Mouse (Mus musculus) Patski (cell line): ENCODE results near the gene Ssr4. TPM values are rescaled to one million over a fixed set of nuclear protein-coding genes. Genes with fewer than 3 reads are reported as not detected.

Experiments used
- ATAC-seq: fragments of 100-300 bp; one replicate; pipeline ENCODE4 v1.8.0; 2021
- CTCF ChIA-PET: fragments of 350-600 bp; sonication (Branson Sonifier 250); formaldehyde crosslinking; loops from one replicate; lab custom pipeline; 2022; ENCODE audit warnings: inconsistent platforms; lab: Charles Lee
- POLR2A ChIA-PET: fragments of 350-600 bp; sonication (Branson Sonifier 250); formaldehyde crosslinking; loops from one replicate; lab custom pipeline; 2022; ENCODE audit warnings: antibody characterized with exemption, inconsistent platforms; lab: Charles Lee
- DNase-seq: peaks from one replicate; pipeline ENCODE4 v3.0.0-alpha.2; 2011; ENCODE audit warnings: low read depth, low spot score
- H3K27me3 ChIP-seq: fragments of 371-371 bp; one replicate; pipeline ENCODE4 v1.5.1; 2021
- CTCF ChIP-seq: fragments of 100-300 bp; IDR thresholded peaks from one replicate; pipeline ENCODE4 v1.5.1; 2021
- in situ Hi-C: fragments of 300-500 bp; cut with MboI; formaldehyde crosslinking; loops from 3 replicates; pipeline ENCODE4 v1.11.1; 2018; ENCODE audit warnings: low pct_unique_long_range_greater_than_20kb, mixed read lengths
- polyA plus RNA-seq: library from polyadenylated mRNA; unstranded; gene quantifications from one replicate; pipeline ENCODE4 v1.2.3, GENCODE M21; 2021

The Ssr4 gene
- polyA plus RNA-seq, 1 experiment from 2014 or later: 194 TPM

DNA sequence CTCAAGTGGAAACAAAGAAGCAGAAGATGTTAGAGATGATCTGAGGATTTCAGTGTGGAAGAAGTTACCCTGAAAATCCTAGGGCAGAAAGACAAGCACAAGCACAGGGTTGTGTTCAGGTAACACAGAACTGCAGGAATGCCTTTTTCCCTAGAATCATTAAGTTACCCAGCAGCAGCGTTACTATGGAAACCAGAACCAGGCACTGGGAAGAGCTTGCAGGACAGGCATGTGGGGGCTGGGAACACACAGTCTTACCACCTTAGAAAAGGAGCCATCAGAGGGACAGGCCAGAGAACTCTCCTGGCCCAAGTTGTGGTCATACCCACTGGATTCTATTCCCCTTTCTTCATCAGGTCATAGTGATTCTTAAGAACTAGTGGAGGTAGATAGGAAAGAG, 19.0 kb downstream of the Ssr4 start:
- CTCF ChIA-PET: no interaction called here
- in situ Hi-C loops: no loop called here
- POLR2A ChIA-PET: interaction anchor here (0.7 kb wide), 1 partner anchor 47 kb away, joined by 8 read pairs; no protein-coding TSS in a partner anchor
- no peak for DNase-seq
- no peak for ATAC-seq
- peaks cover 16% of the 10 kb centered on the region for H3K27me3 ChIP-seq
- no peak for TF ChIP-seq CTCF

DNA sequence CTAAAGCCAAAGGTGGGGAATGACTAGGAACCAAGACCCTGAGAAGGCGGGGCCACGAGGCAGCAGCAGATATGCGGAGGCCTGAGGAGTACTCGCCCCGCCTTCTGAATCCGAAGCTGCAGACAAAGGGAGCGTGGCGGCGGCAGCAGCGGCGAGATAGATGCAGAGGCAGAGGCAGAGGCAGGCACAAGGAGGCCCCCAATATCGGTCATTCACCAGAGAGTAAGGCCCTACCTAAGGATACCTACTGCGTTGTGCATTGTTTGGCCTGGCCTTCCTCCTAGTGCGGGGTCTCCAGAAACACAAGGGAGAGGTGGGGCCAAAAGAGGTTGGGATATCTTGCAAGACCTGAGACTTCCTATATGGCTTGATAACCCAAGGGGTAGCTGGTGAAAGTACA, 28.2 kb downstream of the Ssr4 start:
- peaks cover 9% of the 10 kb centered on the region for H3K27me3 ChIP-seq
- ATAC-seq: no peak
- no peak for TF ChIP-seq CTCF
- in situ Hi-C loops: no loop called here
- DNase-seq: no peak
- ChIA-PET CTCF (interaction anchor here (1.0 kb wide), 1 partner anchor 12 kb away, joined by 3 read pairs; no protein-coding TSS in a partner anchor), POLR2A (interaction anchor here (1.0 kb wide), 1 partner anchor 9 kb away, joined by 4 read pairs; no protein-coding TSS in a partner anchor)

- no peak for TF ChIP-seq CTCF
- CTCF ChIA-PET: no interaction called here
- peaks cover 9% of the 10 kb centered on the region for H3K27me3 ChIP-seq
- DNase-seq (no peak), ATAC-seq (no peak)
- in situ Hi-C loops: no loop called here
- POLR2A ChIA-PET: no interaction called here
Measured at GRCm38 (mm10) chrX:73816596-73817314, 29.9 kb downstream of the Ssr4 start.

- ChIA-PET POLR2A (interaction anchor here (0.8 kb wide), 1 partner anchor 8 kb away, joined by 4 read pairs; no protein-coding TSS in a partner anchor), CTCF (no interaction called here)
- TF ChIP-seq CTCF: no peak
- ATAC-seq (no peak), DNase-seq (no peak)
- in situ Hi-C loops: no loop called here
- H3K27me3 ChIP-seq: peaks cover 15% of the 10 kb centered on the region
Measured at GRCm38 (mm10) chrX:73823747-73824146, 36.9 kb downstream of the Ssr4 start.

DNA sequence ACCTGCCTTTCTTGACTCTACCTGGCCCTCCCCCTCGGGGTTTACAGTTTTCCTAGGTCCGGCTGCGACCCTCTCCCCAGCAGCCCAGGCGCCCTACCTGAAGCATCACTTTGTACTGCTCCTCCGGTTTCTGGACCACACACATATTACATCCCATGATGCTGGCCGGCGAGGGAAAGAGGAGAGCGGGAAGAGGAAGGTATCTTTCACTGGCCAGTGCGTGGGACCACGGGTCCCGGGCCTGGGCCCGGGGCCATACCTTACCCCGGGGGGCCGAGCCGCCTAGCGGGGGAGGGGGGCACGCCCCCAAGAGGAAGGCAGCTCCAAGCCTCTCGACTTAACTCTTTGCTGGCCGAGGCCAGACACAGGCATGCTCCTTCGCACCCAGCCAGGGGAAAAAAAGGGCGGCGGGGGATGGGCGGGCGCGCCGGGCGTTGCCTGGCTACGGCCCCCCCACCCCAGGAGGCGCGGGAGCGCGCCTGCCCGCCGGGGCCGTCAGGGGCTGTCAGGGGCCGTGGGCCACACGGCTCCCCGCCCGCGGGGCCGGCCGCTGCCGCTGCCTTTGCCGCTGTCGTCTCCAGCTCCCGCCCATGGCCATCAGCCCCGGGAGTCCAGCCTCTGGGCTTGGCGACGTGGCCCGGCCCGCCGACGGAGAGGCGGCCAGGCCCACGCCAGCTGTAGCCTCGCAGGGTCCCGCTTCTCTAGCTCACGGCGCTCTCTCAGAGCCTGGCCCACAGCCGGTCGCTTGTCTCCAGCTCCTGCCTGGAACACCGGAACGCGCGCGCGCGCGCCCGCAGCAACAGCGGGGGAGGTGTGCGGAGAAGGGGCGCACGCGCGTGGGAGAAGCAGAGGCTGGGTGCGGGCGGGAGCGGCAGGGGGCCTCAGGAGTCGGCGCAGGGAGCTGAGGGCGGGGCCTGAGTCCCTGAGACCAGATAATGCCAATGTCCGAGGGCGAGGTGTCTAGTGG, 37.6 kb downstream of the Ssr4 start, which contains the start of gene Pdzd4:
Gene Pdzd4 (minus strand): TSS at position 785 of the 967 bp plus-strand sequence.
- ChIA-PET POLR2A (interaction anchor here (0.8 kb wide), 1 partner anchor 9 kb away, joined by 4 read pairs; no protein-coding TSS in a partner anchor), CTCF (interaction anchor here (1.1 kb wide), 1 partner anchor 26 kb away, joined by 3 read pairs; no protein-coding TSS in a partner anchor)
- no peak for DNase-seq
- H3K27me3 ChIP-seq: peaks cover 7% of the 10 kb centered on the region
- in situ Hi-C loops: no loop called here
- ATAC-seq: peak; percentile 75
- no peak for TF ChIP-seq CTCF

- in situ Hi-C loops: no loop called here
Measured at GRCm38 (mm10) chrX:73835731-73836130, 48.9 kb downstream of the Ssr4 start.

GRCm38 (mm10) chrX:73836691-73837090, 49.9 kb downstream of the Ssr4 start:
- in situ Hi-C loops: no loop called here
- CTCF ChIA-PET: no interaction called here
- POLR2A ChIA-PET: no interaction called here
- DNase-seq: no peak
- peaks cover 5% of the 10 kb centered on the region for H3K27me3 ChIP-seq
- ATAC-seq: no peak
- no peak for TF ChIP-seq CTCF

More at GRCm38 (mm10) chrX:73835731-73836130, 48.9 kb downstream of the Ssr4 start:
- ATAC-seq (no peak), DNase-seq (no peak)
- ChIA-PET POLR2A (no interaction called here), CTCF (no interaction called here)
- H3K27me3 ChIP-seq: peaks cover 7% of the 10 kb centered on the region
- no peak for TF ChIP-seq CTCF

Other genes starting within 250 kb of the Ssr4 start
- gene Dusp9, start 147.6 kb upstream of the Ssr4 start, polyA plus RNA-seq: 0.08 TPM
- gene Pnck, start 126.9 kb upstream of the Ssr4 start, polyA plus RNA-seq: 0.18 TPM
- gene Slc6a8, start 113.9 kb upstream of the Ssr4 start, polyA plus RNA-seq: 192 TPM
- gene Bcap31, start 70.9 kb upstream of the Ssr4 start, polyA plus RNA-seq: 324 TPM
- 13.3 TPM for gene Abcd1, start 70.4 kb upstream of the Ssr4 start, polyA plus RNA-seq
- 0.06 TPM for gene Plxnb3, start 29.9 kb upstream of the Ssr4 start, polyA plus RNA-seq
- 4.0 TPM for gene Srpk3, start 12.6 kb upstream of the Ssr4 start, polyA plus RNA-seq
- 275 TPM for gene Idh3g, start 131 bp upstream of the Ssr4 start, polyA plus RNA-seq
- gene Pdzd4, start 37.9 kb downstream of the Ssr4 start, polyA plus RNA-seq: 30.5 TPM
- 0.05 TPM for gene Avpr2, start 105.1 kb downstream of the Ssr4 start, polyA plus RNA-seq
- gene L1cam, start 109.1 kb downstream of the Ssr4 start, polyA plus RNA-seq: 320 TPM
- gene Arhgap4, start 134.8 kb downstream of the Ssr4 start, polyA plus RNA-seq: 1.0 TPM
- 98.0 TPM for gene Naa10, start 134.9 kb downstream of the Ssr4 start, polyA plus RNA-seq
- 166 TPM for gene Renbp, start 143.8 kb downstream of the Ssr4 start, polyA plus RNA-seq
- 81.1 TPM for gene Hcfc1, start 179.3 kb downstream of the Ssr4 start, polyA plus RNA-seq
- gene Irak1, start 236.9 kb downstream of the Ssr4 start, polyA plus RNA-seq: 106 TPM